In the genomic region with DNA sequence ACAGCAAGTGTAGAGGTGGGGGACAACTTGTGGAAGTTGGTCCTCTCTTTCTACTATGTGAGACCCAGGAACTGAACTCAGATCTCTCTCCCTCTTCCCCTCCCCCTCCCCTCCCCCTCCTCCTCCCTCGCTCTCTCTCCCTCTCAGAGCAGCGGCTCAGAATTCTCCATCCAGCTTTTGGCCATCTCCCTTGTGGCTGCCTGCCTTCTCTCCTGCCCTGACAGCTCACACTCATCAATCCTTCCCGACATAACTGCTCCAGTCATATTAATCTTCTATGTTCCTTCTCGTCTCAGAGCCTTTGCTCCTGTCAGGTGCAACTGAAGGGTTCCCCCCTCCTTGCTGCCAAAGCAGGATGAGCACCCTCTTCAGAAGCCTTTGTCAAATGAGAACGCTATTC, we compare ENCODE assay signal across 15 mouse cellular contexts. TPM values are rescaled to one million over a fixed set of nuclear protein-coding genes. Genes with fewer than 3 reads are reported as not detected.
"Had no signal": no experiment of that assay in that cellular context is flagged by ENCODE, and none has a peak within 500 bp of the region (broad histone marks: within the 10 kb centered on the region; RNA-seq: fewer than 3 reads in every experiment).

No protein-coding gene starts in this region.

- H3K36me3 ChIP-seq: limb, embryonic 13.5 days had no signal

- H3K27ac ChIP-seq: limb, embryonic 13.5 days; liver, embryonic 14.5 days; stomach, postnatal 0 days had no signal

- H3K9ac ChIP-seq: limb, embryonic 13.5 days; liver, embryonic 14.5 days had no signal

- H3K4me1 ChIP-seq: limb, embryonic 13.5 days had no signal

- H3K4me3 ChIP-seq: limb, embryonic 13.5 days had no signal

- H3K9me3 ChIP-seq: limb, embryonic 13.5 days had no signal

- DNase-seq: kidney, adult 18-20 months; kidney, postnatal 10 days; left cerebral cortex, postnatal 4 days; lung, adult 18-20 months; thymus, adult 18-20 months; thymus, postnatal 14 days had no signal

- H3K4me2 ChIP-seq: limb, embryonic 13.5 days had no signal

- H3K27me3 ChIP-seq: limb, embryonic 13.5 days had no signal

RNA-seq across cellular contexts. Expression of gene Marco, which starts 46.3 kb away (rescaled TPM):
- total RNA-seq: layer of hippocampus, adult 8-10 months; layer of hippocampus, postnatal 14 days; left cerebral cortex, adult 18-20 months; left cerebral cortex, postnatal 10 days; megakaryocyte-erythroid progenitor cell, adult 5-6 weeks had no signal
- polyA plus RNA-seq: neural tube, embryonic 14.5 days had no signal
